Mouse (Mus musculus): ENCODE measurements around the gene Pla2g2c.
A peak's percentile ranks its signal among the peaks of the same experiment; 100 is the strongest.

The Pla2g2c gene

GRCm38 (mm10) chr4:138724354-138725126 is at the start of gene Pla2g2c:
TSS of gene Pla2g2c (plus strand) at chr4:138724792.
- no peak for DNase-seq

GRCm38 (mm10) chr4:138676480-138676879 is 48.1 kb upstream of the Pla2g2c start:
- DNase-seq, result peak; percentile 38 to 73

GRCm38 (mm10) chr4:138677579-138677978 is 47.0 kb upstream of the Pla2g2c start:
- no peak for DNase-seq

- no peak for DNase-seq
Measured at GRCm38 (mm10) chr4:138680124-138680523, 44.5 kb upstream of the Pla2g2c start.

- no peak for DNase-seq
Measured at GRCm38 (mm10) chr4:138682760-138683159, 41.8 kb upstream of the Pla2g2c start.

GRCm38 (mm10) chr4:138685813-138686212 is 38.8 kb upstream of the Pla2g2c start:
- DNase-seq, result no peak

- no peak for DNase-seq
Measured at GRCm38 (mm10) chr4:138689094-138689512, 35.5 kb upstream of the Pla2g2c start.

- no peak for DNase-seq
Measured at GRCm38 (mm10) chr4:138690561-138690960, 34.0 kb upstream of the Pla2g2c start.

- no peak for DNase-seq
Measured at GRCm38 (mm10) chr4:138691443-138692181, 33.0 kb upstream of the Pla2g2c start.

GRCm38 (mm10) chr4:138693043-138693692 is 31.4 kb upstream of the Pla2g2c start:
- no peak for DNase-seq

GRCm38 (mm10) chr4:138696720-138697119 is 27.9 kb upstream of the Pla2g2c start:
- peak; percentile 59 to 69 for DNase-seq

GRCm38 (mm10) chr4:138697166-138697860 is 27.3 kb upstream of the Pla2g2c start:
- DNase-seq, result no peak

GRCm38 (mm10) chr4:138698296-138698695 is 26.3 kb upstream of the Pla2g2c start:
- peak; percentile 48 to 76 for DNase-seq

- DNase-seq, result peak; percentile 81 to 82
Measured at GRCm38 (mm10) chr4:138700184-138700982, 24.2 kb upstream of the Pla2g2c start.

- no peak for DNase-seq
Measured at GRCm38 (mm10) chr4:138701111-138701510, 23.5 kb upstream of the Pla2g2c start.

GRCm38 (mm10) chr4:138702031-138702430 is 22.6 kb upstream of the Pla2g2c start:
- no peak for DNase-seq

- DNase-seq, result no peak
Measured at GRCm38 (mm10) chr4:138702528-138702927, 22.1 kb upstream of the Pla2g2c start.

GRCm38 (mm10) chr4:138703591-138703990 is 21.0 kb upstream of the Pla2g2c start:
- no peak for DNase-seq

GRCm38 (mm10) chr4:138704169-138704568 is 20.4 kb upstream of the Pla2g2c start:
- no peak for DNase-seq

GRCm38 (mm10) chr4:138706620-138707019 is 18.0 kb upstream of the Pla2g2c start:
- DNase-seq, result no peak

- peak; percentile 75 to 88 for DNase-seq
Measured at GRCm38 (mm10) chr4:138708636-138709035, 16.0 kb upstream of the Pla2g2c start.

GRCm38 (mm10) chr4:138709246-138709645 is 15.3 kb upstream of the Pla2g2c start:
- no peak for DNase-seq
